Mouse (Mus musculus) hindbrain, embryonic 15.5 days (tissue): Measurements from ENCODE around the gene Perm1. TPM values are rescaled to one million over a fixed set of nuclear protein-coding genes. Genes with fewer than 3 reads are reported as not detected.
A peak's percentile ranks its signal among the peaks of the same experiment; 100 is the strongest.

ENCODE experiments used
- ATAC-seq: fragments of 200-750 bp; cut with Nextera tagmentation; 2 replicates; pipeline ENCODE4 v1.8.0; 2017; ENCODE audit warnings: low read depth, moderate number of reproducible peaks, moderate TSS enrichment; ENCODE audit not compliant: low FRiP score
- H3K27ac ChIP-seq: fragments of 300-500 bp; sonication (generic); replicated peaks from 2 replicates; pipeline ENCODE4 v1.5.1; 2015; ENCODE audit warnings: mild to moderate bottlenecking, inconsistent platforms
- H3K27me3 ChIP-seq: fragments of 300-500 bp; sonication (generic); 2 replicates; pipeline ENCODE4 v1.6.1; 2015; ENCODE audit warnings: control low read depth, inconsistent platforms
- H3K36me3 ChIP-seq: fragments of 300-500 bp; sonication (generic); 2 replicates; pipeline ENCODE4 v1.6.1; 2015; ENCODE audit warnings: control low read depth, inconsistent platforms
- H3K4me1 ChIP-seq: fragments of 300-500 bp; sonication (generic); replicated peaks from 2 replicates; pipeline ENCODE4 v1.6.1; 2015; ENCODE audit warnings: control low read depth, inconsistent platforms
- H3K4me2 ChIP-seq: fragments of 300-500 bp; sonication (generic); 2 replicates; pipeline ENCODE4 v1.6.1; 2015; ENCODE audit warnings: moderate library complexity, mild to moderate bottlenecking, inconsistent platforms
- H3K4me3 ChIP-seq: fragments of 300-500 bp; sonication (generic); 2 replicates; pipeline ENCODE4 v1.5.1; 2015; ENCODE audit warnings: mild to moderate bottlenecking, inconsistent platforms
- H3K9ac ChIP-seq: fragments of 300-500 bp; sonication (generic); 2 replicates; pipeline ENCODE4 v1.6.1; 2015; ENCODE audit warnings: inconsistent platforms
- H3K9me3 ChIP-seq: fragments of 300-500 bp; sonication (generic); 2 replicates; pipeline ENCODE4 v1.6.1; 2016; ENCODE audit warnings: control low read depth, inconsistent platforms
- WGBS: fragments of 180-500 bp; shearing (Covaris S2); methylation state at CpG from one replicate; pipeline ENCODE4 v1.1.7; 2015; 5-methylcytosine and 5-hydroxymethylcytosine counted together
- polyA plus RNA-seq: library from polyadenylated mRNA; unstranded; fragments of >200 nt; fragmentation: Nextera tagmentation; extraction: Ambion mirVana; gene quantifications from 2 replicates; pipeline ENCODE4 v1.2.1, GENCODE M21; 2015

The Perm1 gene
- polyA plus RNA-seq, 1 experiment from 2014 or later, result 2.5 TPM

GRCm38 (mm10) chr4:156203001-156203412 lies 12.7 kb upstream of the Perm1 start, which contains the start of gene AW011738:
Gene AW011738 (plus strand): TSS chr4:156203304.
- no peaks in the 10 kb centered on the region for H3K27me3 ChIP-seq
- WGBS, result under 1% methylated on average over 35 of the region's 39 CpGs

GRCm38 (mm10) chr4:156203413-156204131 lies 12.1 kb upstream of the Perm1 start:
- Histone ChIP-seq H3K9ac (peak overlapping the region; percentile 56), H3K27ac (peak overlapping the region; percentile 77), H3K9me3 (no peaks in the 10 kb centered on the region), H3K27me3 (no peaks in the 10 kb centered on the region), H3K4me1 (peaks cover 24% of the 10 kb centered on the region), H3K4me3 (peak overlapping the region; percentile 55), H3K4me2 (peak overlapping the region; percentile 92), H3K36me3 (no peaks in the 10 kb centered on the region)
- under 1% methylated on average over 49 of the region's 49 CpGs for WGBS
- peak; percentile 57; the same call in 1 of the 2 replicates for ATAC-seq

More at GRCm38 (mm10) chr4:156203001-156203412, 12.7 kb upstream of the Perm1 start, which contains the start of gene AW011738:
- Histone ChIP-seq H3K4me2 (peak within 1 kb of the TSS; percentile 92), H3K9me3 (no peaks in the 10 kb centered on the region), H3K36me3 (no peaks in the 10 kb centered on the region), H3K4me3 (peak within 1 kb of the TSS; percentile 55), H3K27ac (peak within 1 kb of the TSS; percentile 77), H3K4me1 (peaks cover 26% of the 10 kb centered on the region), H3K9ac (peak within 1 kb of the TSS; percentile 56)
- ATAC-seq, result peak; percentile 72

GRCm38 (mm10) chr4:156208872-156209271 lies 6.8 kb upstream of the Perm1 start:
- H3K4me3 ChIP-seq, result no peak overlapping the region
- WGBS, result 94% methylated on average over 4 of the region's 4 CpGs
- H3K9me3 ChIP-seq, result no peaks in the 10 kb centered on the region
- H3K4me2 ChIP-seq, result no peak overlapping the region
- no peak overlapping the region for H3K27ac ChIP-seq
- H3K36me3 ChIP-seq, result no peaks in the 10 kb centered on the region
- no peaks in the 10 kb centered on the region for H3K27me3 ChIP-seq
- no peak overlapping the region for H3K9ac ChIP-seq
- peaks cover 10% of the 10 kb centered on the region for H3K4me1 ChIP-seq
- ATAC-seq, result no peak

GRCm38 (mm10) chr4:156209963-156210635 lies 5.6 kb upstream of the Perm1 start:
- Histone ChIP-seq H3K4me2 (no peak overlapping the region), H3K4me3 (no peak overlapping the region), H3K27me3 (no peaks in the 10 kb centered on the region), H3K9ac (no peak overlapping the region), H3K4me1 (no peaks in the 10 kb centered on the region; the same call in 1 of the 2 replicates), H3K36me3 (no peaks in the 10 kb centered on the region), H3K27ac (no peak overlapping the region), H3K9me3 (no peaks in the 10 kb centered on the region)
- ATAC-seq, result no peak
- WGBS, result 79% methylated on average over 13 of the region's 13 CpGs

- WGBS, result 95% methylated on average over 13 of the region's 13 CpGs
- Histone ChIP-seq H3K4me2 (no peak overlapping the region), H3K4me3 (no peak overlapping the region), H3K36me3 (no peaks in the 10 kb centered on the region), H3K9me3 (no peaks in the 10 kb centered on the region), H3K27ac (no peak overlapping the region), H3K27me3 (no peaks in the 10 kb centered on the region), H3K9ac (no peak overlapping the region), H3K4me1 (no peaks in the 10 kb centered on the region)
- ATAC-seq, result no peak
Measured at GRCm38 (mm10) chr4:156213134-156213533, 2.5 kb upstream of the Perm1 start.

- no peak overlapping the region for H3K4me3 ChIP-seq
- no peak overlapping the region for H3K27ac ChIP-seq
- H3K27me3 ChIP-seq, result no peaks in the 10 kb centered on the region
- WGBS, result 92% methylated on average over 2 of the region's 2 CpGs
- no peak overlapping the region for H3K4me2 ChIP-seq
- ATAC-seq, result no peak
- no peaks in the 10 kb centered on the region for H3K36me3 ChIP-seq
- no peak overlapping the region for H3K9ac ChIP-seq
- no peaks in the 10 kb centered on the region for H3K9me3 ChIP-seq
- H3K4me1 ChIP-seq, result no peaks in the 10 kb centered on the region
Measured at GRCm38 (mm10) chr4:156216196-156216595, 528 bp downstream of the Perm1 start.

- Histone ChIP-seq H3K4me1 (no peaks in the 10 kb centered on the region), H3K4me3 (no peak overlapping the region), H3K27ac (no peak overlapping the region), H3K36me3 (no peaks in the 10 kb centered on the region), H3K4me2 (no peak overlapping the region), H3K27me3 (no peaks in the 10 kb centered on the region), H3K9ac (no peak overlapping the region), H3K9me3 (no peaks in the 10 kb centered on the region)
- ATAC-seq, result no peak
- 82% methylated on average over 16 of the region's 16 CpGs for WGBS
Measured at GRCm38 (mm10) chr4:156217022-156217669, 1.5 kb downstream of the Perm1 start.

GRCm38 (mm10) chr4:156217838-156218237 lies 2.2 kb downstream of the Perm1 start:
- Histone ChIP-seq H3K36me3 (no peaks in the 10 kb centered on the region), H3K9ac (no peak overlapping the region), H3K9me3 (no peaks in the 10 kb centered on the region), H3K27ac (no peak overlapping the region), H3K27me3 (no peaks in the 10 kb centered on the region), H3K4me1 (no peaks in the 10 kb centered on the region), H3K4me3 (no peak overlapping the region), H3K4me2 (no peak overlapping the region)
- WGBS, result 81% methylated on average over 16 of the region's 16 CpGs
- no peak for ATAC-seq

- Histone ChIP-seq H3K4me1 (no peaks in the 10 kb centered on the region), H3K36me3 (0 out of 2 replicates have a peak, but pooled peaks cover 4% of the 10 kb centered on the region), H3K4me2 (no peak overlapping the region), H3K9me3 (no peaks in the 10 kb centered on the region), H3K27ac (no peak overlapping the region), H3K9ac (no peak overlapping the region), H3K4me3 (no peak overlapping the region), H3K27me3 (no peaks in the 10 kb centered on the region)
- 89% methylated on average over 11 of the region's 11 CpGs for whole genome bisulfite sequencing
- ATAC-seq, result no peak
Measured at GRCm38 (mm10) chr4:156219936-156220335, 4.3 kb downstream of the Perm1 start.

- Histone ChIP-seq H3K27ac (no peak overlapping the region), H3K4me3 (no peak overlapping the region), H3K36me3 (peaks cover 7% of the 10 kb centered on the region; the same call in 1 of the 2 replicates), H3K9ac (no peak overlapping the region), H3K9me3 (no peaks in the 10 kb centered on the region), H3K4me1 (no peaks in the 10 kb centered on the region), H3K4me2 (no peak overlapping the region), H3K27me3 (no peaks in the 10 kb centered on the region)
- no peak for ATAC-seq
- 81% methylated on average over 2 of the region's 2 CpGs for WGBS
Measured at GRCm38 (mm10) chr4:156224276-156224675, 8.6 kb downstream of the Perm1 start.

GRCm38 (mm10) chr4:156227752-156228392 lies 12.2 kb downstream of the Perm1 start:
- Histone ChIP-seq H3K4me1 (no peaks in the 10 kb centered on the region), H3K27me3 (no peaks in the 10 kb centered on the region), H3K4me2 (no peak overlapping the region), H3K4me3 (no peak overlapping the region), H3K9me3 (no peaks in the 10 kb centered on the region), H3K9ac (no peak overlapping the region), H3K36me3 (peaks cover 30% of the 10 kb centered on the region), H3K27ac (no peak overlapping the region)
- 40% methylated on average over 18 of the region's 18 CpGs for WGBS
- ATAC-seq, result 0 out of 2 replicates have a peak, but pooled peaks have one; percentile 5
